Mouse (Mus musculus): ENCODE measurements around the gene Bcl9l.
A peak's percentile ranks its signal among the peaks of the same experiment; 100 is the strongest.

GRCm38 (mm10) chr9:44450387-44450786, 32.2 kb upstream of the Bcl9l start:
- TF ChIP-seq CTCF (IDR thresholded peaks at IDR 0.05; ENCODE audit: low read depth) (peak; percentile 67), EP300 (IDR thresholded peaks at IDR 0.05; ENCODE audit: low read depth) (no peak)
